Mouse (Mus musculus): ENCODE data around the gene Naa10. TPM values are rescaled to one million over a fixed set of nuclear protein-coding genes. Genes with fewer than 3 reads are reported as not detected.

Gene Naa10
- polyA plus RNA-seq, 1 experiment from 2014 or later: 147 TPM

- no peak overlapping the region for H3K27ac ChIP-seq (ENCODE audit: low read length)
- H3K9ac ChIP-seq (replicated peaks; ENCODE audit: low read length): no peak overlapping the region
- no peak for ATAC-seq (ENCODE audit: low FRiP score, low TSS enrichment)
- 88% methylated on average over 5 of the region's 5 CpGs for WGBS
- H3K9me3 ChIP-seq (ENCODE audit: low read length): no peaks in the 10 kb centered on the region
- H3K4me2 ChIP-seq (replicated peaks; ENCODE audit: low read depth, low read length): no peak overlapping the region
- H3K4me1 ChIP-seq (ENCODE audit: insufficient read depth, low read length): no peaks in the 10 kb centered on the region
- peaks cover 84% of the 10 kb centered on the region for H3K36me3 ChIP-seq (ENCODE audit: insufficient read depth, low read length)
- H3K4me3 ChIP-seq (ENCODE audit: low read length): no peak overlapping the region
- H3K27me3 ChIP-seq (ENCODE audit: insufficient read depth, low read length): no peaks in the 10 kb centered on the region
These were observed 30.9 kb upstream of the Naa10 start for GRCm38 (mm10) chrX:73952603-73953002.

GRCm38 (mm10) chrX:73949341-73949740 lies 27.6 kb upstream of the Naa10 start:
- H3K9me3 ChIP-seq (ENCODE audit: low read length): no peaks in the 10 kb centered on the region
- ATAC-seq (ENCODE audit: low FRiP score, low TSS enrichment): no peak
- no peak overlapping the region for H3K9ac ChIP-seq (replicated peaks; ENCODE audit: low read length)
- WGBS: 93% methylated on average over 10 of the region's 10 CpGs
- H3K4me3 ChIP-seq (ENCODE audit: low read length): no peak overlapping the region
- H3K27ac ChIP-seq (ENCODE audit: low read length): no peak overlapping the region
- H3K27me3 ChIP-seq (ENCODE audit: insufficient read depth, low read length): 0 out of 2 replicates have a peak, but pooled peaks cover 3% of the 10 kb centered on the region
- H3K36me3 ChIP-seq (ENCODE audit: insufficient read depth, low read length): peaks cover 88% of the 10 kb centered on the region
- no peaks in the 10 kb centered on the region for H3K4me1 ChIP-seq (ENCODE audit: insufficient read depth, low read length)
- no peak overlapping the region for H3K4me2 ChIP-seq (replicated peaks; ENCODE audit: low read depth, low read length)

- H3K4me2 ChIP-seq (replicated peaks; ENCODE audit: low read depth, low read length): no peak overlapping the region
- H3K27me3 ChIP-seq (ENCODE audit: insufficient read depth, low read length): 0 out of 2 replicates have a peak, but pooled peaks cover 3% of the 10 kb centered on the region
- ATAC-seq (ENCODE audit: low FRiP score, low TSS enrichment): peak; percentile 46; the same call in 1 of the 2 replicates
- WGBS: 31% methylated on average over 4 of the region's 4 CpGs
- H3K9me3 ChIP-seq (ENCODE audit: low read length): no peaks in the 10 kb centered on the region
- H3K36me3 ChIP-seq (ENCODE audit: insufficient read depth, low read length): peaks cover 89% of the 10 kb centered on the region
- H3K9ac ChIP-seq (replicated peaks; ENCODE audit: low read length): no peak overlapping the region
- no peak overlapping the region for H3K27ac ChIP-seq (ENCODE audit: low read length)
- no peaks in the 10 kb centered on the region for H3K4me1 ChIP-seq (ENCODE audit: insufficient read depth, low read length)
- H3K4me3 ChIP-seq (ENCODE audit: low read length): no peak overlapping the region
These were observed 26.9 kb upstream of the Naa10 start for GRCm38 (mm10) chrX:73948647-73949046.

DNA sequence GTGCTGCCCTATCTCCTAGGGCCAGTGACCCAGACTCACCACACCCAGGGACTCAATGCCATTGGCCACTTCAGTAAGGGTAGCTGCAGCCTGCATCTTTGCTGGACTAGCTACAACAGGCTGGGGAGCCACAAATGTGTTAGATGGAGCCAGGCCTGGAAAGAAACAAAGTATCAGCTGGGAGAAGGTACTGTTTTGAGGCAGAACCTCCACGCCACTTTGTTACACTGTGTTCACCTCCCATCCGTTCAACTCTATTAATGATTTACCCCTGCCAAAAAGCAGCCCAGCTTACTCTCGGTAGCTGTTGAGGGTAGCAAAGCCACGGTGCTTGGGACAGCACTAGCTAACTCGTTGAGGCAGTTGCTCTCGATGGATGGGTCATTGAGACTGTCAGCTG lies 25.2 kb upstream of the Naa10 start:
- no peak overlapping the region for H3K9ac ChIP-seq (replicated peaks; ENCODE audit: low read length)
- no peak overlapping the region for H3K4me2 ChIP-seq (replicated peaks; ENCODE audit: low read depth, low read length)
- no peaks in the 10 kb centered on the region for H3K4me1 ChIP-seq (ENCODE audit: insufficient read depth, low read length)
- no peaks in the 10 kb centered on the region for H3K9me3 ChIP-seq (ENCODE audit: low read length)
- ATAC-seq (ENCODE audit: low FRiP score, low TSS enrichment): no peak
- H3K27ac ChIP-seq (ENCODE audit: low read length): no peak overlapping the region
- no peak overlapping the region for H3K4me3 ChIP-seq (ENCODE audit: low read length)
- 66% methylated on average over 6 of the region's 6 CpGs for WGBS
- H3K27me3 ChIP-seq (ENCODE audit: insufficient read depth, low read length): 0 out of 2 replicates have a peak, but pooled peaks cover 3% of the 10 kb centered on the region
- peaks cover 89% of the 10 kb centered on the region for H3K36me3 ChIP-seq (ENCODE audit: insufficient read depth, low read length)

DNA sequence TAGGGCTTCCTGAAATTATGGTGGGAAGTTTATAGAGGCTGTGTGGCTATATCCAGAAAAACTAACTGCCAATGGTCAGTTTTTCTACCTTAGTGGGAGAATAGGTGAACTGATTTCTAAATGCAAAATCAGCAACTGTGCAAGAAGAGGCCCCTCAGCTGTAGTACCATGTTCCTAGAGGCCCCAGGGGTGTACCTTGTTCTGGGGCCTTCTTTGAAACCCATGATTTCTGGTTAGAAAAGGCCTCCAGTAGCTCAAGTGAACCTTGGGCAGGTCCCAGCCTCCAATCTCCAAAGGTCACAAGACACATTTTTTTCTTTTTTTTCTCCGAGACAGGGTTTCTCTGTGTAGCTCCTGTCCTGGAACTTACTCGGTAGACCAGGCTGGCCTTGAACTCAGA lies 20.6 kb upstream of the Naa10 start:
- Histone ChIP-seq H3K9ac (replicated peaks; ENCODE audit: low read length) (no peak overlapping the region), H3K9me3 (ENCODE audit: low read length) (no peaks in the 10 kb centered on the region), H3K36me3 (ENCODE audit: insufficient read depth, low read length) (peaks cover 58% of the 10 kb centered on the region), H3K27ac (ENCODE audit: low read length) (no peak overlapping the region), H3K4me1 (ENCODE audit: insufficient read depth, low read length) (no peaks in the 10 kb centered on the region), H3K27me3 (ENCODE audit: insufficient read depth, low read length) (0 out of 2 replicates have a peak, but pooled peaks cover 3% of the 10 kb centered on the region), H3K4me2 (replicated peaks; ENCODE audit: low read depth, low read length) (no peak overlapping the region), H3K4me3 (ENCODE audit: low read length) (no peak overlapping the region)
- ATAC-seq (ENCODE audit: low FRiP score, low TSS enrichment): no peak
- WGBS: 85% methylated on average over 2 of the region's 2 CpGs

DNA sequence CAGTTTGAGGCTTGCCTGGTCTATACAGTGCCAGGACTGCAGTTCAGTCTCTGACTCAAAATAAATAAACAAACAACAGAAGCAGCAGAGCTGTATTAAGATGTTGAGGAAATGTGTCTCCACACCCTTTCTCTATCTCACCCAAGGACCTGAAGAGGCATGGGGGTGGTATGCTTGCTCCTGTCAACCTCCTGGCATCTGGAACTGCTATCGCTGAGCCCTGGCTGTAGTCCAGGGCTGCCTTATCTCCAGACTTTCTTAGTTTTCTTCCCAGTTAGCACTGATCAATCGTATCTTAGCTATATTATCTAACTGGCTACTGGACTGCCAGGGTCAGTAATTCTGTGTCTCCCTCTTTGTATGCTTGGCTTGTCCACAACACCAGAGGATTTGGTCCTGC lies 20.1 kb upstream of the Naa10 start:
- no peak overlapping the region for H3K4me2 ChIP-seq (replicated peaks; ENCODE audit: low read depth, low read length)
- H3K9ac ChIP-seq (replicated peaks; ENCODE audit: low read length): no peak overlapping the region
- no peaks in the 10 kb centered on the region for H3K9me3 ChIP-seq (ENCODE audit: low read length)
- H3K27ac ChIP-seq (ENCODE audit: low read length): no peak overlapping the region
- peaks cover 54% of the 10 kb centered on the region for H3K36me3 ChIP-seq (ENCODE audit: insufficient read depth, low read length)
- 0 out of 2 replicates have a peak, but pooled peaks cover 3% of the 10 kb centered on the region for H3K27me3 ChIP-seq (ENCODE audit: insufficient read depth, low read length)
- no peaks in the 10 kb centered on the region for H3K4me1 ChIP-seq (ENCODE audit: insufficient read depth, low read length)
- WGBS: 86% methylated on average over 2 of the region's 2 CpGs
- no peak for ATAC-seq (ENCODE audit: low FRiP score, low TSS enrichment)
- H3K4me3 ChIP-seq (ENCODE audit: low read length): no peak overlapping the region

- 85% methylated on average over 2 of the region's 2 CpGs for WGBS
- no peak overlapping the region for H3K4me2 ChIP-seq (replicated peaks; ENCODE audit: low read depth, low read length)
- H3K36me3 ChIP-seq (ENCODE audit: insufficient read depth, low read length): no peaks in the 10 kb centered on the region
- no peak overlapping the region for H3K4me3 ChIP-seq (ENCODE audit: low read length)
- ATAC-seq (ENCODE audit: low FRiP score, low TSS enrichment): no peak
- H3K9ac ChIP-seq (replicated peaks; ENCODE audit: low read length): no peak overlapping the region
- no peaks in the 10 kb centered on the region for H3K9me3 ChIP-seq (ENCODE audit: low read length)
- H3K27me3 ChIP-seq (ENCODE audit: insufficient read depth, low read length): no peaks in the 10 kb centered on the region; the same call in 1 of the 2 replicates
- no peaks in the 10 kb centered on the region for H3K4me1 ChIP-seq (ENCODE audit: insufficient read depth, low read length)
- H3K27ac ChIP-seq (ENCODE audit: low read length): no peak overlapping the region
These were observed 10.1 kb upstream of the Naa10 start for GRCm38 (mm10) chrX:73931871-73932270.

- no peaks in the 10 kb centered on the region for H3K9me3 ChIP-seq (ENCODE audit: low read length)
- H3K4me1 ChIP-seq (ENCODE audit: insufficient read depth, low read length): no peaks in the 10 kb centered on the region
- H3K27ac ChIP-seq (ENCODE audit: low read length): no peak within 1 kb of the TSS
- ATAC-seq (ENCODE audit: low FRiP score, low TSS enrichment): peak; percentile 96
- H3K4me3 ChIP-seq (ENCODE audit: low read length): peak within 1 kb of the TSS; percentile 46
- peaks cover 3% of the 10 kb centered on the region; the same call in 1 of the 2 replicates for H3K27me3 ChIP-seq (ENCODE audit: insufficient read depth, low read length)
- peak within 1 kb of the TSS; percentile 48 for H3K9ac ChIP-seq (replicated peaks; ENCODE audit: low read length)
- H3K4me2 ChIP-seq (replicated peaks; ENCODE audit: low read depth, low read length): peak within 1 kb of the TSS; percentile 48
- WGBS: 44% methylated on average over 17 of the region's 17 CpGs
- no peaks in the 10 kb centered on the region for H3K36me3 ChIP-seq (ENCODE audit: insufficient read depth, low read length)
These were observed 8.8 kb upstream of the Naa10 start, which contains the start of gene Renbp for GRCm38 (mm10) chrX:73930402-73931062. TSS of gene Renbp (minus strand) at chrX:73930850.

DNA sequence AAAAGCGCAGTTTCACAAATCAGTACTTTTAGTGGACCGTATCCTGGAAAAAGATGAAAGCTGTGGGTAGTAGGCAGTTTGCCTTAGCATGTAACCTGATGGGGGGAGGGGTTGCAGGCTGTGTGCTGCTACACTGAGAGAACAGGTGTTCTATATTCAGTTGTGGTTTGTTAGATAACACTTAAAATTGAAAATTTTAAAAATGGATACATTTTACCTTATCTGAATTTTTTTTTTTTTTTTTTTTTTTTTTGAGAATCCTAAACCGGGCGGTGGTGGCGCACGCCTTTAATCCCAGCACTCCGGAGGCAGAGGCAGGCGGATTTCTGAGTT lies 772 bp upstream of the Naa10 start:
- WGBS: 81% methylated on average over 8 of the region's 8 CpGs
- Histone ChIP-seq H3K9ac (replicated peaks; ENCODE audit: low read length) (peak overlapping the region; percentile 68), H3K4me1 (ENCODE audit: insufficient read depth, low read length) (peaks cover 8% of the 10 kb centered on the region), H3K4me3 (ENCODE audit: low read length) (peak overlapping the region; percentile 64), H3K27me3 (ENCODE audit: insufficient read depth, low read length) (peaks cover 3% of the 10 kb centered on the region; the same call in 1 of the 2 replicates), H3K4me2 (replicated peaks; ENCODE audit: low read depth, low read length) (peak overlapping the region; percentile 72), H3K36me3 (ENCODE audit: insufficient read depth, low read length) (peaks cover 8% of the 10 kb centered on the region; the same call in 1 of the 2 replicates), H3K9me3 (ENCODE audit: low read length) (no peaks in the 10 kb centered on the region), H3K27ac (ENCODE audit: low read length) (peak overlapping the region; percentile 79; the same call in 1 of the 2 replicates)
- no peak for ATAC-seq (ENCODE audit: low FRiP score, low TSS enrichment)

DNA sequence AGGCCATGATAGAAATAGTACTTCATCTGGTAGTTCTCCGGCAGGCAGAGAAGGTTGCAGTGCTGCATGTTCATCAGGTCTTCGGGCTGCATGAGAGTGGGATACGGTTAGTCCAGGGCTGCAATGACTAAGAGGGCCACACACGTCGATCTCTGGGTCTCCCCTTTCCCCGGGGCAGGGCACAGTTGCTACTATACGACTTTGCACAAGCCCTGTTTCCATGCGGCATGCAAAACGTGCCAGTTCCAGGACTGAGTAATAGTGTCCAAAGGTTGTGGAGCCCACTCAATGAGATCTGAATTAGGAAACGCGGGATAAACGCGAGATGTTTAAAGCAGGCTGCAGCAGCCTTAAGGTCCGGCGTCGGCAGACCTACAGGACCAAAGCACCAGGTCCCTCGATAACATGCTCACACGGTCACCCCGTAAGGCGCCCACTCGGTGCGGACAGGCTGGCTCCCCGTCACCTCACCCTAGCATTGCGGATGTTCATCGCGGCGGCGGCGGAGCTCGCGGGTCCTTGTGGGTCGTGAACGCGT lies 390 bp downstream of the Naa10 start:
- WGBS: 28% methylated on average over 34 of the region's 34 CpGs
- H3K9me3 ChIP-seq (ENCODE audit: low read length): no peaks in the 10 kb centered on the region
- peaks cover 8% of the 10 kb centered on the region for H3K4me1 ChIP-seq (ENCODE audit: insufficient read depth, low read length)
- H3K27ac ChIP-seq (ENCODE audit: low read length): peak overlapping the region; percentile 79
- H3K9ac ChIP-seq (replicated peaks; ENCODE audit: low read length): peak overlapping the region; percentile 79
- H3K36me3 ChIP-seq (ENCODE audit: insufficient read depth, low read length): peaks cover 9% of the 10 kb centered on the region; the same call in 1 of the 2 replicates
- peak overlapping the region; percentile 64 for H3K4me3 ChIP-seq (ENCODE audit: low read length)
- peaks cover 3% of the 10 kb centered on the region; the same call in 1 of the 2 replicates for H3K27me3 ChIP-seq (ENCODE audit: insufficient read depth, low read length)
- H3K4me2 ChIP-seq (replicated peaks; ENCODE audit: low read depth, low read length): peak overlapping the region; percentile 66
- ATAC-seq (ENCODE audit: low FRiP score, low TSS enrichment): peak; percentile 57

Data from kidney, embryonic 16.5 days (tissue).